Mouse (Mus musculus): ENCODE results near the gene Uba52. TPM values are rescaled to one million over a fixed set of nuclear protein-coding genes. Genes with fewer than 3 reads are reported as not detected.

The Uba52 gene
- total and polyA plus RNA-seq, 3 experiments, result 626 to 1,595 (median 1,480) TPM

DNA sequence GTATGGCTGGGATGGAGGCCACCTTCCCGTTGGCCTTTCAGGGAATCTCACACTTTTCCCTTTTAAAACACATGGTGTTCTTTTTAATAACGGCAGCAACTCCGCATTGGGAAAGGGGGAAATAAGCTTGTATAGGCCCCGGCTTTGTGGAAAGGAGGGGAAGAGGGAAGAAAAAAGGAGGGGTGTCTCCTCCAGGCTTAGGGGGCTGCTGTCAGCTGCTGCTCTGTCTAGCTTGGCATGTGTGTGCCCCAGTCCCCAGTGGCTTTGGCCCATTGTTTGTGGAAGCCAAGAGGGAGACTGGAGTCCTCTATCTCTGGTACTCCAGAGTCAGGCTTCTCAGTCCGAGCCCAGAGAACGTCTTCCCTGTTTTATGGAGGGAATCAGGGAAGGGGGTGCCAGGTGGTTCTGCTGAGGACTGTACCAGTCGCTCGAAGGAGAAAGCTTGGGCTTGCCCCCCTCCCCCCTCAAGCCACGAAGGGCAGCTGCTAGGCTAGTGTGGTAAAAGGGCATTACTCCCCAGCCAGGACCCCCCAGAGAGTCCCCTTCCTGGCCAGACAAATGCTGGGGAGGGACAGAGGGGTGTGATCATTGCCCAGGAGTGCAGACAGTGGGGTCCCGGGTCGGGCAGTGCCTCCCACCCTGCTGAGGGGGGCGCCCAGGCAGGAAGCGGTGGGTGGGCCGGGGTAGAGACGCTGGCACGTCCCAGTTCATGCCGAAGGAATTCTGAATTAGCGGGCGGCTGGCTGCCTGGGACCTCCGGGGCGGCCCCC, 15.4 kb downstream of the Uba52 start:
- 21% methylated on average over 21 of the region's 21 CpGs for WGBS
- no peak overlapping the region for H3K4me3 ChIP-seq

DNA sequence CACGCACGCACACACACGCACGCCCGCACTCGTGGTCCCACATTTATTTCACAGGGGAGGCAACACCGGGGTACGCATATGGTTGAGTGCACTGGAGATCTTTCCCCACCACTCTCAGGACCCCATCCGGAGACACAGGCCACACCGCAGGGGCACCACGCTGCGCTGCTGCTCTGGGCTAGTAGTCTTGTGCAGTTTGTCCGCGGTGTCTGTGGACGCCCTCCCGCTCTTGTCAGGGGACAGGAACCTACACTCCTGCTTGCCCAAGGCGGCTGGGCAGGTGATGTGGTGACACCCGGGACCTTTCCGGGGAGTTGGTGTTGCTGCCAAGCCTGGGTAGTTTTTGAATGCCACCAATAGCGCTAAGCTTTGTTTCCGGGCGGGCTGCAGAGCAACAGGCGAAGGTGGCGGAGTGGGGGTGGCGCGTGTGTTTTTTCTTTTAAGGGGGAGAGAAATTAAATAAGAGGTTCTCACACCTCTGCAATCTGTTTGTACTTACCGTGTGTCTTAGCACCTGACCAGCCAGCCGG, 16.1 kb downstream of the Uba52 start:
- TF ChIP-seq CTCF (IDR thresholded peaks at IDR 0.05) (no peak), EP300 (IDR thresholded peaks at IDR 0.05; ENCODE audit: insufficient read depth, low read depth, low read length) (no peak), POLR2A (IDR thresholded peaks at IDR 0.05; ENCODE audit: insufficient read depth, low read depth, low read length) (no peak)
- H3K4me1 ChIP-seq (ENCODE audit: control insufficient read depth, insufficient read depth, low read length), result no peaks in the 10 kb centered on the region
- no peak overlapping the region for H3K9ac ChIP-seq (ENCODE audit: low read depth, low read length)
- intact Hi-C loops (cut with DNase I), result no loop called here
- H3K4me3 ChIP-seq, result no peak overlapping the region
- H3K36me3 ChIP-seq (ENCODE audit: control insufficient read depth, insufficient read depth, low read length), result no peaks in the 10 kb centered on the region
- 8% methylated on average over 28 of the region's 28 CpGs for WGBS
- no peak for DNase-seq
- no peaks in the 10 kb centered on the region for H3K79me2 ChIP-seq (replicated peaks; ENCODE audit: control insufficient read depth, insufficient read depth, low read length)
- H3K27ac ChIP-seq, result no peak overlapping the region
- H3K27me3 ChIP-seq (ENCODE audit: control insufficient read depth, insufficient read depth, low read length), result peaks cover 20% of the 10 kb centered on the region

More for the DNA sequence above, 15.4 kb downstream of the Uba52 start:
- no peak overlapping the region for H3K27ac ChIP-seq
- H3K4me1 ChIP-seq (ENCODE audit: control insufficient read depth, insufficient read depth, low read length), result no peaks in the 10 kb centered on the region
- H3K27me3 ChIP-seq (ENCODE audit: control insufficient read depth, insufficient read depth, low read length), result peaks cover 17% of the 10 kb centered on the region
- H3K9ac ChIP-seq (ENCODE audit: low read depth, low read length), result no peak overlapping the region
- no peaks in the 10 kb centered on the region for H3K36me3 ChIP-seq (ENCODE audit: control insufficient read depth, insufficient read depth, low read length)
- H3K79me2 ChIP-seq (replicated peaks; ENCODE audit: control insufficient read depth, insufficient read depth, low read length), result no peaks in the 10 kb centered on the region
- DNase-seq, result no peak
- intact Hi-C loops (cut with DNase I), result no loop called here
- TF ChIP-seq POLR2A (IDR thresholded peaks at IDR 0.05; ENCODE audit: insufficient read depth, low read depth, low read length) (no peak), EP300 (IDR thresholded peaks at IDR 0.05; ENCODE audit: insufficient read depth, low read depth, low read length) (no peak), CTCF (IDR thresholded peaks at IDR 0.05) (no peak)

DNA sequence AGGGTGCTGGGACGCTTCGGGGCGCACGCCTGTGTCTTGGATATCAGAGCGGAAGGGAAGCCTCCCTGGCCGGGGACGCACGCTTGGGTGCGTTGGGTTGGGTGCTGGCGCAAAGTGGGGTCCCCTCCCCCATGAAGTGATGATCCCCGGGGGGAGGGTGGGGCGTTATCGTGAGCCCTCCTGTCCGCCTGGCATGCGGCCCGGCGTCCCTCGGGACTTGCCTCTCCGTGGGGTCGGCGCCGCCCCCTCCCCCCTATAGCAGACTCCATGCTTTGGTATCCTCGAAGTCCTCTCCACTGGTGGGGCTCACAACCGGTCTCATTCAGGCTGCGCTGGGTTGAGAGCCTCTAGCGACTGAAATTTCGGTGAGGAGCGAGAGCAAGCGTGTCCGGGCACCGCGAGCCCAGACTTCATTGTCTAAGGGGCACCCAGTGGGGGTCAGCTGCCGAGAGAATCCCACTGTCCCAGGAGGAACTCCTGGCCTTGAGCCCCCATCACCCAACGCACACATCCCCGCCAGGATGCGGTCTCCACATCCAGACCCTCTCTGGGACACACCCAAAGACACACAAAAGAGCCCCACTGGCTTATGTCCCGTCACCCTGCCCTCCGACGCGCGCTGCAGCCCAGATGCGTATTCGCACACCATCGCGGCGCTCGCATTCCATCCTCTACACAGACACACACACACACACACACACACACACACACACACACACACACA, 16.7 kb downstream of the Uba52 start:
- H3K9ac ChIP-seq (ENCODE audit: low read depth, low read length), result no peak overlapping the region

DNA sequence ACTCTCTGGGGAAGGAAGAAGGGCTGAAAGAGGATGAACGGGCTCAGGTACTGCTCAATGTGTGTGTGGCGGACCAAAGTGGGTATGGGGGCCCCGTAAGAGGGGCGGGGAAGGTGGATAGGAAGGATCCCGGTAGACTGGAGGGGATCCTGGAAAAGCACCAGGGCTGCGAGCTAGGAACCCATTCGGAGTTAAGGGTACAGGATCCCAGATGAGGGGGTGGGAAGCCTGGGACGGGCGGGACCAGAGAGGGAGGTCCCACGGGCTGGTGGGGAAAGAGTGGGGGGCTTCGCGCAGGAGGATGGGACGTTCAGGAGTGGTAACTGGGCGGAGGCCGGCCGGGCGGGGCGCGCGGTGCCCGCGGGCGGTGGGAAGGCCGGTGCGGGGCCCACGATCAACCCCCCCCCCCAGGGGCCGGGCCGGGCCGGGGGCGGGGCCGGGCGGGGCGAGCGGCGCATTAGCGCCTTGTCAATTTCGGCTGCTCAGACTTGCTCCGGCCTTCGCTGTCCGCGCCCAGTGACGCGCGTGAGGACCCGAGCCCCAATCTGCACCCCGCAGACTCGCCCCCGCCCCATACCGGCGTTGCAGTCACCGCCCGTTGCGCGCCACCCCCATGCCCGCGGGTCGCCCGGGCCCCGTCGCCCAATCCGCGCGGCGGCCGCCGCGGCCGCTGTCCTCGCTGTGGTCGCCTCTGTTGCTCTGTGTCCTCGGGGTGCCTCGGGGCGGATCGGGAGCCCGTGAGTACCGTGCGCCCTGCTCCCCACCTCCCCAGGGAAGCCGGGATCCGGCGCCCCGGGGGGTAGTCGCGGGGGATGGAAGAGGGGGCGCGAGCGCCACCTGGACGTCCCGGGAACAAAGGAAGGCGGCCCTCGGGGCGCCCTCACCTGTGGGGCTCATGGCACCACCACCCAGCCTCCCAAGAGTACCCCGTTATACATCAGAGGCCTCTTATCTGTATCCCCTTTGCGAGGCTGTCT, 17.6 kb downstream of the Uba52 start, which contains the start of gene Crlf1:
Crlf1 (plus strand) TSS at position 495 of the 977 bp plus-strand sequence.
- Histone ChIP-seq H3K36me3 (ENCODE audit: control insufficient read depth, insufficient read depth, low read length) (no peaks in the 10 kb centered on the region), H3K27me3 (ENCODE audit: control insufficient read depth, insufficient read depth, low read length) (peaks cover 29% of the 10 kb centered on the region), H3K79me2 (replicated peaks; ENCODE audit: control insufficient read depth, insufficient read depth, low read length) (no peaks in the 10 kb centered on the region), H3K4me1 (ENCODE audit: control insufficient read depth, insufficient read depth, low read length) (peaks cover 5% of the 10 kb centered on the region), H3K27ac (no peak within 1 kb of the TSS), H3K4me3 (peak within 1 kb of the TSS; percentile 40), H3K9ac (ENCODE audit: low read depth, low read length) (peak within 1 kb of the TSS; percentile 43; the same call in 1 of the 2 replicates)
- no peak for DNase-seq
- intact Hi-C loops (cut with DNase I), result no loop called here
- TF ChIP-seq EP300 (IDR thresholded peaks at IDR 0.05; ENCODE audit: insufficient read depth, low read depth, low read length) (no peak), CTCF (IDR thresholded peaks at IDR 0.05) (no peak), POLR2A (IDR thresholded peaks at IDR 0.05; ENCODE audit: insufficient read depth, low read depth, low read length) (no peak)
- 1% methylated on average over 92 of the region's 93 CpGs for WGBS

More for the DNA sequence above, 16.7 kb downstream of the Uba52 start:
- Histone ChIP-seq H3K4me1 (ENCODE audit: control insufficient read depth, insufficient read depth, low read length) (peaks cover 3% of the 10 kb centered on the region; the same call in 1 of the 2 replicates), H3K79me2 (replicated peaks; ENCODE audit: control insufficient read depth, insufficient read depth, low read length) (no peaks in the 10 kb centered on the region), H3K27me3 (ENCODE audit: control insufficient read depth, insufficient read depth, low read length) (peaks cover 22% of the 10 kb centered on the region), H3K27ac (no peak overlapping the region), H3K36me3 (ENCODE audit: control insufficient read depth, insufficient read depth, low read length) (no peaks in the 10 kb centered on the region), H3K4me3 (no peak overlapping the region; the same call in 1 of the 2 replicates)
- 2% methylated on average over 47 of the region's 47 CpGs for WGBS
- no peak for DNase-seq
- TF ChIP-seq POLR2A (IDR thresholded peaks at IDR 0.05; ENCODE audit: insufficient read depth, low read depth, low read length) (no peak), CTCF (IDR thresholded peaks at IDR 0.05) (no peak), EP300 (IDR thresholded peaks at IDR 0.05; ENCODE audit: insufficient read depth, low read depth, low read length) (no peak)
- intact Hi-C loops (cut with DNase I), result no loop called here

DNA sequence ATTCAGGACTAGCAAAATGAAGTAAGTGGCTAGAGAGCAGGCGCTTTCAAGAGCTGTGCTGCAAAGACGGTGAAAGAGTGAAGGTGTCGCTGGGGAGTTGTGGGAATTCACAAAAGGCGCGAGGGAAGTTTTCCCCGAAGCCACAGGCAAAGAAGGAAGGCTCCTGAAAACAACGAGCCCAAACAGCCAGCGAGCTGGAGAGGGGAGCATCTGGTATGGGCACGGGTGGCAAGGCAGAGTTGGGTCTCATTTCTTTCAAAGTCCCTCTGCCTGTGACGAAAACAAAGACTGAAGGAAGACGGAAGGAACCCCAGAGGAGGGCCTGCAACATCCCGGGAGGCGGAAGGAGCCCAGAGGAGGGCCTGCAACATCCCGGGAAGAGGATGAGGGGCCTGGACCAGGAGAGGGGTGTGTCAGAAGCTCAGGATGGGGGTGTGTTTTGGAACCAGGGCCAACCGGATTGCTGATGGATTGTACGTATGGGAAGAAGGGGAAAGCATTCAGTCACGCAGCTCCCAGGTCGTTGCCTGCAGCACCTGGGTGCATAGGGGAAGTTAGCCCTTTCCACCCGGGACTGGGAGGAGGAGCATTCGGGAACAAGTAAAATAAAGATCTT, 19.6 kb downstream of the Uba52 start:
- Histone ChIP-seq H3K27me3 (ENCODE audit: control insufficient read depth, insufficient read depth, low read length) (peaks cover 35% of the 10 kb centered on the region), H3K27ac (no peak overlapping the region), H3K9ac (ENCODE audit: low read depth, low read length) (no peak overlapping the region), H3K4me3 (no peak overlapping the region), H3K4me1 (ENCODE audit: control insufficient read depth, insufficient read depth, low read length) (peaks cover 6% of the 10 kb centered on the region), H3K79me2 (replicated peaks; ENCODE audit: control insufficient read depth, insufficient read depth, low read length) (no peaks in the 10 kb centered on the region), H3K36me3 (ENCODE audit: control insufficient read depth, insufficient read depth, low read length) (no peaks in the 10 kb centered on the region)
- WGBS, result 17% methylated on average over 20 of the region's 20 CpGs
- DNase-seq, result no peak
- no peak for TF ChIP-seq CTCF (IDR thresholded peaks at IDR 0.05)
- no peak for TF ChIP-seq EP300 (IDR thresholded peaks at IDR 0.05; ENCODE audit: insufficient read depth, low read depth, low read length)
- TF ChIP-seq POLR2A (IDR thresholded peaks at IDR 0.05; ENCODE audit: insufficient read depth, low read depth, low read length), result no peak
- intact Hi-C loops (cut with DNase I), result no loop called here
